Mouse (Mus musculus): ENCODE measurements around the gene Lpcat3. TPM values are rescaled to one million over a fixed set of nuclear protein-coding genes. Genes with fewer than 3 reads are reported as not detected.

The Lpcat3 gene
- polyA plus RNA-seq, 1 experiment from 2014 or later: 46.9 TPM

DNA sequence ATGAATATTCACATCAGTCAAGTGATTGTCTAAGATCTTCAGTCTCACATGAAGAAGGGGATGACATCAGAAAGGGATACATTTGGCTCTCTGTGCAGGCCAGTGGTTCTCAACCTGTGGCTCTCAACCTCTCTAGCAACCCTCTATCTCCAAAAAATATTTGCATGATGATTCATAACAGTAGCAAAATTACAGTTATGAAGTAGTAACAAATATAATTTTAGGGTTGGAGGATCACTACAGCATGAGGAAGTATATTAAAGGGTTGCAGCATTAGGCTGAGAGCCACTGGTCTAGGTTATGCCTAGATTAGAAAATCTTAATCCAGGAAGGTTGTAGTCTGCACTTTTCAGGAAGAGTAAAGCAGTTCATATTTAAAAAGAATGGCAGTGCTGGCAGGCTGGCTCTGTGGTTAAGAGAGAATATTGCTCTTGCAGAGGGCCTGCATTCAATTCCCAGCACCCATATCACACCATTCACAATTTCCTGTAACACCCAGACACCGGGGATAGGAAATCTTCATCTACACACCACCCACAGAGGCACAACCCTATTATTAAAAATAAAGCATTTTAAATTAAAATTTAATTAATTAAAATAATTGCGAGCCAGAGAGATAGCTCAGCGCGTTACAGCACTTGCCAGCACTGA is 1.5 kb upstream of the Lpcat3 start:
- Histone ChIP-seq H3K4me2 (no peak overlapping the region), H3K27ac (no peak overlapping the region), H3K9ac (replicated peaks) (no peak overlapping the region), H3K36me3 (no peaks in the 10 kb centered on the region), H3K4me1 (replicated peaks) (peaks cover 8% of the 10 kb centered on the region; the same call in 1 of the 2 replicates), H3K9me3 (no peaks in the 10 kb centered on the region), H3K4me3 (replicated peaks) (no peak overlapping the region), H3K27me3 (no peaks in the 10 kb centered on the region)
- WGBS: 92% methylated on average over 4 of the region's 4 CpGs
- ATAC-seq (ENCODE audit: insufficient number of reproducible peaks, insufficient read depth, low FRiP score, low TSS enrichment, low read depth): no peak

DNA sequence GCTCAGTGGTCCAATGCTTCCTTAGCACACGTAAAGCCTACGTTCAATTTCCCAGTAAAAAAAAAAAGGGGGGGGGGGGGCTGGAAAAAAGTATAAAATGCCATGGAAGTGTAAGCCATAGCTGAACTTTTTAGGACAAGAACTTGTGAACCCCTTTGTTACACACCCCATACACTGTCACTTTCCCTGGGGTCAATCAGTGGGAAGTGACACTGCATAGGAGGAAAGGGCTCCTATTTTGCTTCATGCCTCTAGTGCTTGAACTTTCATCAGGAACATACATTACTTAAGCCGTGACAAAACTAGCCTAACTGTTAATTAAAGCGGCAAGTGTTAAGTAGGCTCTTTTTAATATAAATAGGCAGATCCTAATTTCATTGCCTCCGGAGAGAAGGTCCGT is 832 bp upstream of the Lpcat3 start:
- no peaks in the 10 kb centered on the region for H3K9me3 ChIP-seq
- peak overlapping the region; percentile 81 for H3K4me2 ChIP-seq
- peak overlapping the region; percentile 65 for H3K4me3 ChIP-seq (replicated peaks)
- H3K36me3 ChIP-seq: no peaks in the 10 kb centered on the region
- peaks cover 8% of the 10 kb centered on the region; the same call in 1 of the 2 replicates for H3K4me1 ChIP-seq (replicated peaks)
- WGBS: 28% methylated on average over 6 of the region's 6 CpGs
- no peak for ATAC-seq (ENCODE audit: insufficient number of reproducible peaks, insufficient read depth, low FRiP score, low TSS enrichment, low read depth)
- peak overlapping the region; percentile 78 for H3K27ac ChIP-seq
- 0 out of 2 replicates have a peak overlapping the region, but pooled peaks have one; percentile 37 for H3K9ac ChIP-seq (replicated peaks)
- no peaks in the 10 kb centered on the region for H3K27me3 ChIP-seq

- Histone ChIP-seq H3K9ac (replicated peaks) (peak overlapping the region; percentile 71), H3K9me3 (no peaks in the 10 kb centered on the region), H3K4me1 (replicated peaks) (peaks cover 8% of the 10 kb centered on the region; the same call in 1 of the 2 replicates), H3K27ac (peak overlapping the region; percentile 78; the same call in 1 of the 2 replicates), H3K36me3 (no peaks in the 10 kb centered on the region), H3K4me2 (peak overlapping the region; percentile 81), H3K4me3 (replicated peaks) (peak overlapping the region; percentile 65), H3K27me3 (no peaks in the 10 kb centered on the region)
- WGBS: 20% methylated on average over 13 of the region's 13 CpGs
- no peak; the same call in 1 of the 2 replicates for ATAC-seq (ENCODE audit: insufficient number of reproducible peaks, insufficient read depth, low FRiP score, low TSS enrichment, low read depth)
These were observed 583 bp downstream of the Lpcat3 start for GRCm38 (mm10) chr6:124663424-124663795.

DNA sequence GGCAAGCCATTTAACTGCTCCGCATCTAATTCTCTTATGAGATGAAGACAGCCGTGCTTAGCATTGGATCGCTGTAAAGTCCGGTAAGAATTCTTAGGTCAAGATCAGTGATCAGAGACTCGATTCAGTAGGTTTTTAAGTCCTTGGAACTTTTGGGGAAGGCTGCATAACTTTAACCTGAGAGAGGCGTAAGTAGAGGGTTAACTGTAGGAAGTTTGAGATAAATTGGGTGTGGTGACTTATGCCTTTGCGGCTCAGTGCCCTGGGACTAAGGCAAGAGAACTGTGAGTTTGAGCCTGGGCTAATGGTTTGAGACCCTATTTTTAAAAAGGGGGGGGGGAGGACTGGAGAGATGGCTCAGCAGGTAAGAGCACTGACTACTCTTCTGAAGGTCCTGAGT is 1.4 kb downstream of the Lpcat3 start:
- H3K36me3 ChIP-seq: no peaks in the 10 kb centered on the region
- 81% methylated on average over 7 of the region's 7 CpGs for WGBS
- H3K9ac ChIP-seq (replicated peaks): no peak overlapping the region
- H3K4me1 ChIP-seq (replicated peaks): peaks cover 8% of the 10 kb centered on the region; the same call in 1 of the 2 replicates
- no peaks in the 10 kb centered on the region for H3K27me3 ChIP-seq
- no peak overlapping the region for H3K4me3 ChIP-seq (replicated peaks)
- H3K9me3 ChIP-seq: no peaks in the 10 kb centered on the region
- H3K27ac ChIP-seq: no peak overlapping the region
- H3K4me2 ChIP-seq: peak overlapping the region; percentile 81
- ATAC-seq (ENCODE audit: insufficient number of reproducible peaks, insufficient read depth, low FRiP score, low TSS enrichment, low read depth): no peak

GRCm38 (mm10) chr6:124665011-124665410 is 2.2 kb downstream of the Lpcat3 start:
- Histone ChIP-seq H3K4me1 (replicated peaks) (peaks cover 8% of the 10 kb centered on the region; the same call in 1 of the 2 replicates), H3K27ac (no peak overlapping the region), H3K9me3 (no peaks in the 10 kb centered on the region), H3K4me3 (replicated peaks) (no peak overlapping the region), H3K36me3 (no peaks in the 10 kb centered on the region), H3K27me3 (no peaks in the 10 kb centered on the region), H3K9ac (replicated peaks) (no peak overlapping the region), H3K4me2 (no peak overlapping the region)
- ATAC-seq (ENCODE audit: insufficient number of reproducible peaks, insufficient read depth, low FRiP score, low TSS enrichment, low read depth): no peak
- 89% methylated on average over 10 of the region's 10 CpGs for WGBS

DNA sequence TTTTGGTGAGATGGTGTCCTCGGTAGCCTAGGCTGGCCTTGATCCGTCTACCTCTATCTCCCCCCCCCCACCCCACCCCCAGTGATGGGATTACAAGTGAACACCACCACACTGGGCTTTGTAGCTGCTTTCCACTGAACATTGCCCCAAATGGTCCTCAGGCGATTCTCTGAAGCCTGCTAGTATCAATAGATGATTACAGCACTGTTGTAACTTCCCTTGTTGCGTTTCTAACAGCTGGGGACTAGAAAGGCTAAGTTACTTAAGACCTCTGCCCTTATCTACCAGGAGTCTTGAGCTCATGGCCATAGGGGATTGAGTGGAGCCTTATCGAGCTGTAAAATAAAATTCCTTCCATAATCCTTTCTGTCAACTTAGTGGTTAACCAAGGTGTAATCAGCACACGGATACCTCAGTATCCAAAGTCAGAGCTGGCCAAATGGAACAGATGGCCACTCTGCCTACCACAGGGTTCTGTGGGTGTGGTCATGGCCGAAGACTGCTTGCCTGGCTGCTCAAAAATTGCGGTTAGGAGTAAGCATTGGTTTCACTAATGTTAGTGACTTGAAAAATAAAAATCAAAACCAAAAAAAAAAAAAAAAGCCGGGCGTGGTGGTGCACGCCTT is 6.5 kb downstream of the Lpcat3 start:
- H3K9me3 ChIP-seq: no peaks in the 10 kb centered on the region; the same call in 1 of the 2 replicates
- no peak for ATAC-seq (ENCODE audit: insufficient number of reproducible peaks, insufficient read depth, low FRiP score, low TSS enrichment, low read depth)
- no peak overlapping the region for H3K9ac ChIP-seq (replicated peaks)
- no peak overlapping the region for H3K4me3 ChIP-seq (replicated peaks)
- no peak overlapping the region for H3K4me2 ChIP-seq
- 80% methylated on average over 11 of the region's 11 CpGs for WGBS
- H3K4me1 ChIP-seq (replicated peaks): peaks cover 16% of the 10 kb centered on the region
- H3K27me3 ChIP-seq: no peaks in the 10 kb centered on the region
- no peak overlapping the region for H3K27ac ChIP-seq
- H3K36me3 ChIP-seq: peaks cover 4% of the 10 kb centered on the region; the same call in 1 of the 2 replicates

- Histone ChIP-seq H3K36me3 (peaks cover 12% of the 10 kb centered on the region; the same call in 1 of the 2 replicates), H3K9ac (replicated peaks) (no peak overlapping the region), H3K4me1 (replicated peaks) (peaks cover 16% of the 10 kb centered on the region), H3K27me3 (no peaks in the 10 kb centered on the region), H3K27ac (no peak overlapping the region), H3K4me3 (replicated peaks) (no peak overlapping the region), H3K9me3 (no peaks in the 10 kb centered on the region; the same call in 1 of the 2 replicates), H3K4me2 (no peak overlapping the region)
- no peak for ATAC-seq (ENCODE audit: insufficient number of reproducible peaks, insufficient read depth, low FRiP score, low TSS enrichment, low read depth)
- WGBS: 92% methylated on average over 7 of the region's 7 CpGs
These were observed 7.6 kb downstream of the Lpcat3 start for GRCm38 (mm10) chr6:124670281-124670900.

DNA sequence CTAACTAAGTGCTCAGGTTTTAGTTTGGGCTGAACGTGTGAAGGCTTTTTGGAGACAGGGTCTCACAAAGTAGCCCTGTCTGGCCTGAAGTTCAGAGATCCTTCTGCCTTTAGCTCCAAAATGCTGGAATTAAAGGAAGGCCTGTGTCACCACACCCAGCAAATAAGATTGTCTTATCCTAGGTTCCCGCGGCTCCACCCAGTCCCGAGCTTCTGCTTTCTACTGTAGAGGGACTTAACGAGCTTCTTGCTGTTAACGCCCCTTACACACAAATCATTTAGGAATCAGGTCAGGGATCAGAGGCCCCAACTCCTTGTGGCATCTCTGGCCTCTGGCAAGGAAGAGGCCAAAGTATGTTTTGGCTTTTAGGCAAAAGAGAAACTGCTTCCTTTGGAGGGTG is 9.3 kb downstream of the Lpcat3 start:
- WGBS: 42% methylated on average over 6 of the region's 6 CpGs
- Histone ChIP-seq H3K9ac (replicated peaks) (no peak overlapping the region), H3K27ac (no peak overlapping the region; the same call in 1 of the 2 replicates), H3K4me1 (replicated peaks) (peaks cover 16% of the 10 kb centered on the region), H3K27me3 (no peaks in the 10 kb centered on the region), H3K9me3 (no peaks in the 10 kb centered on the region; the same call in 1 of the 2 replicates), H3K4me2 (no peak overlapping the region), H3K36me3 (peaks cover 15% of the 10 kb centered on the region; the same call in 1 of the 2 replicates), H3K4me3 (replicated peaks) (no peak overlapping the region)
- no peak for ATAC-seq (ENCODE audit: insufficient number of reproducible peaks, insufficient read depth, low FRiP score, low TSS enrichment, low read depth)

DNA sequence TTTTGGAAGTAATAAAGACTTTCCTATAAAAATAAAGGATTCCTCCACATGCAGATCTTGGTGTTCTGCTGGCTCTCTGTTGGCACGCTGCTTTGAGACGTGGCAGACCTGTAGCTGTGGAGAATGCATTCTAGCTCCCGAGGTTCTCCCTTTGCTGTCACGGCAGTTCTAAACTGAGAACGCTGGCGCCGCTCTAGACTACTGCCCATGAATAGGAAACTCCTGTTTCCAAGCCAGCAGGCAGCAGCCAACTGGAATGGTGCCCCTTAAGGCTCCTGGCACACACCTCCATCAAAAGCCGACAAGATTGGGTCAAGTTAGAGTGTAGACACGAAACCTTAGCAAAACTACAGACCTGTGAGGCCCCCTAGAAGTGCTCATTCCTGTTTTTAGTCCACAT is 10.8 kb downstream of the Lpcat3 start:
- no peaks in the 10 kb centered on the region; the same call in 1 of the 2 replicates for H3K9me3 ChIP-seq
- H3K27ac ChIP-seq: peak overlapping the region; percentile 29; the same call in 1 of the 2 replicates
- H3K27me3 ChIP-seq: no peaks in the 10 kb centered on the region
- H3K4me1 ChIP-seq (replicated peaks): peaks cover 16% of the 10 kb centered on the region
- no peak overlapping the region for H3K4me2 ChIP-seq
- ATAC-seq (ENCODE audit: insufficient number of reproducible peaks, insufficient read depth, low FRiP score, low TSS enrichment, low read depth): no peak
- WGBS: 87% methylated on average over 9 of the region's 9 CpGs
- H3K4me3 ChIP-seq (replicated peaks): no peak overlapping the region
- H3K9ac ChIP-seq (replicated peaks): no peak overlapping the region
- H3K36me3 ChIP-seq: peaks cover 15% of the 10 kb centered on the region; the same call in 1 of the 2 replicates

GRCm38 (mm10) chr6:124674591-124674990 is 11.8 kb downstream of the Lpcat3 start:
- peaks cover 15% of the 10 kb centered on the region; the same call in 1 of the 2 replicates for H3K36me3 ChIP-seq
- H3K27ac ChIP-seq: no peak overlapping the region
- H3K9ac ChIP-seq (replicated peaks): no peak overlapping the region
- no peak for ATAC-seq (ENCODE audit: insufficient number of reproducible peaks, insufficient read depth, low FRiP score, low TSS enrichment, low read depth)
- 93% methylated on average over 7 of the region's 7 CpGs for WGBS
- H3K4me3 ChIP-seq (replicated peaks): no peak overlapping the region
- H3K9me3 ChIP-seq: no peaks in the 10 kb centered on the region; the same call in 1 of the 2 replicates
- H3K4me1 ChIP-seq (replicated peaks): peaks cover 16% of the 10 kb centered on the region
- H3K4me2 ChIP-seq: no peak overlapping the region
- H3K27me3 ChIP-seq: no peaks in the 10 kb centered on the region

- Histone ChIP-seq H3K9ac (replicated peaks) (no peak overlapping the region), H3K9me3 (no peaks in the 10 kb centered on the region; the same call in 1 of the 2 replicates), H3K4me3 (replicated peaks) (no peak overlapping the region), H3K4me2 (no peak overlapping the region), H3K36me3 (peaks cover 15% of the 10 kb centered on the region; the same call in 1 of the 2 replicates), H3K27me3 (no peaks in the 10 kb centered on the region), H3K27ac (no peak overlapping the region), H3K4me1 (replicated peaks) (peaks cover 16% of the 10 kb centered on the region)
- WGBS: 90% methylated on average over 6 of the region's 6 CpGs
- ATAC-seq (ENCODE audit: insufficient number of reproducible peaks, insufficient read depth, low FRiP score, low TSS enrichment, low read depth): no peak
These were observed 13.3 kb downstream of the Lpcat3 start for GRCm38 (mm10) chr6:124676171-124676570.

Measured in limb, embryonic 12.5 days (tissue).